Mouse (Mus musculus): Measurements from ENCODE around the gene Gm6803. TPM values are rescaled to one million over a fixed set of nuclear protein-coding genes. Genes with fewer than 3 reads are reported as not detected.

Gene Gm6803
- polyA plus RNA-seq, 1 experiment from 2014 or later: not detected

Other genes with a start within 250 kb of the Gm6803 start
- not detected in 2 replicates for gene Gm21319, start 243.0 kb downstream of the Gm6803 start, polyA plus RNA-seq (2014; fragmentation: Nextera tagmentation; extraction: Ambion mirVana)
- gene Gm21936, start 223.3 kb downstream of the Gm6803 start, polyA plus RNA-seq (2014; fragmentation: Nextera tagmentation; extraction: Ambion mirVana): not detected in 2 replicates
- not detected in 2 replicates for gene BB287469, start 202.2 kb downstream of the Gm6803 start, polyA plus RNA-seq (2014; fragmentation: Nextera tagmentation; extraction: Ambion mirVana)
- not detected in 2 replicates for gene Gm2001, start 176.4 kb downstream of the Gm6803 start, polyA plus RNA-seq (2014; fragmentation: Nextera tagmentation; extraction: Ambion mirVana)
- not detected in 2 replicates for gene Gm2016, start 144.7 kb downstream of the Gm6803 start, polyA plus RNA-seq (2014; fragmentation: Nextera tagmentation; extraction: Ambion mirVana)
- gene Gm2022, start 123.4 kb downstream of the Gm6803 start, polyA plus RNA-seq (2014; fragmentation: Nextera tagmentation; extraction: Ambion mirVana): not detected in 2 replicates
- not detected in 2 replicates for gene Gm2035, start 98.9 kb downstream of the Gm6803 start, polyA plus RNA-seq (2014; fragmentation: Nextera tagmentation; extraction: Ambion mirVana)
- gene Gm2042, start 64.7 kb downstream of the Gm6803 start, polyA plus RNA-seq (2014; fragmentation: Nextera tagmentation; extraction: Ambion mirVana): not detected in 2 replicates
- gene Gm2075, start 6.9 kb downstream of the Gm6803 start, polyA plus RNA-seq (2014; fragmentation: Nextera tagmentation; extraction: Ambion mirVana): not detected in 2 replicates
- not detected in 2 replicates for gene Gm2056, start 8.2 kb upstream of the Gm6803 start, polyA plus RNA-seq (2014; fragmentation: Nextera tagmentation; extraction: Ambion mirVana)
- not detected in 2 replicates for gene Gm16368, start 64.9 kb upstream of the Gm6803 start, polyA plus RNA-seq (2014; fragmentation: Nextera tagmentation; extraction: Ambion mirVana)
- not detected in 2 replicates for gene Gm10436, start 163.3 kb upstream of the Gm6803 start, polyA plus RNA-seq (2014; fragmentation: Nextera tagmentation; extraction: Ambion mirVana)
- gene Gm8332, start 231.3 kb upstream of the Gm6803 start, polyA plus RNA-seq (2014; fragmentation: Nextera tagmentation; extraction: Ambion mirVana): not detected in 2 replicates

Data from limb, embryonic 11.5 days (tissue).